Mouse (Mus musculus) CD8-positive naive resting alpha-beta T cell, adult 57 days (primary cell): ENCODE measurements around the gene Arid4b. TPM values are rescaled to one million over a fixed set of nuclear protein-coding genes. Genes with fewer than 3 reads are reported as not detected.

Source experiments
- total RNA-seq: library from RNA; stranded (reverse); gene quantifications from one replicate; pipeline ENCODE4 v1.2.4, GENCODE M21; 2023

Arid4b gene
- 113 TPM for total RNA-seq

DNA sequence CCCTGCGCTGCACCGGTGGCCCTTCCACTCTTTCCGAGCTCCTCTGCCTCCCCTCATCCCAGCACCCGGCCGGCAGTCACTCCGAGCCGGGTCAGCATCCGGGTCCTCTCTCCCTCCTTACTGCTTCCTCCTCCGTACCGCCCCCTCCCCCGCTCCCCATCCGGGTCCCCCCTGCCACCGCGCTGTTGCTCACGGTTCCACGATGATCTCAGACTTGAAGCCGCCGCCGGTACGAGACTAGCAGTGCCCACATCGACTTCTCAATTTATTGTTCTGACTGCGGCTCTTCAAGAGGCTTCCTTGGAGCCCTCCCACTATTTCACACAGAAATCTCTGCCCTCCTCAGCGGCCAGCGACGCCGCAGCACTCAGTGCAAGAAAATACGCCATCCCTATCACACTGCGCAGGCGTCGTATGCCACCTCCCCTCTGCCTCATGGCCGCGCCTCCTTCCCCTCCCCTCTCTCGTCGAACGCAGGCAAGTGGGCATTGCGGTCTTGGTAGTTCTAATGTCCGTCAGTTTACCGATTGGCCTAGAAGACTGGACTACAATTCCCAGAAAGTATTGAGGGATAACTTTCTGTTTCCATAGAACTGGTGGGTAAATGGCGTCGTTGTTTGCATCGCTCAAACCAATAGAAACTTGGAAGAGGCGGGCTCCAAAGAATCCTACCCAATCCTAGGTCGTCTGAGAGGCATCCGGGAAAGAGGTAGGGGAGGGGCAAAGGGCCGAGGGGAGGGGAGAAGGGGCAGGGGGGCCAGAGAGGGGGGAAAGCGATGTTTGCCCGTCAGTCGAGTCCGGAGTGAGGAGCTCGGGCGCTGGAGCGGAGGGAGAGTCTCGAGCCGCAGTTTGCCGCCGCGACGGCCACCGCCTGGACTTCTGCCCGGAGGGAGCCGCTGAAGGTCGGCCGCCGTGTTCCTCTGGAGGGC, at the start of gene Arid4b, which contains the start of gene Ggps1:
Gene Arid4b, plus strand, starts transcription at position 220 of the 929 bp plus-strand sequence.
Gene Ggps1, minus strand, starts transcription at position 476 of the 929 bp plus-strand sequence.

GRCm38 (mm10) chr13:14039292-14039965, 23.6 kb upstream of the Arid4b start, which contains the start of gene Tbce:
TSS of gene Tbce (minus strand) at chr13:14039638.

Other genes starting within 250 kb of the Arid4b start
- gene B3galnt2, start 108.8 kb upstream of the Arid4b start, total RNA-seq: 29.3 TPM
- gene Tbce, start 23.6 kb upstream of the Arid4b start, total RNA-seq: 82.7 TPM
- gene Ggps1, start 256 bp downstream of the Arid4b start, total RNA-seq: 53.6 TPM